Mouse (Mus musculus) right cerebral cortex, adult 2 months (tissue): ENCODE measurements at regions not wholly inside any gene's neighbourhood (a gene's known extent, or its start where the extent isn't known, plus 50 kb on each side); places are given as distances from the start of the nearest gene placed in this dataset.

Experiments
- DNase-seq, 2 experiments: peaks; one replicate each; pipeline ENCODE4 v3.0.0; 2021 to 2022; ENCODE audit warnings: low spot score in 2 of 2

DNA sequence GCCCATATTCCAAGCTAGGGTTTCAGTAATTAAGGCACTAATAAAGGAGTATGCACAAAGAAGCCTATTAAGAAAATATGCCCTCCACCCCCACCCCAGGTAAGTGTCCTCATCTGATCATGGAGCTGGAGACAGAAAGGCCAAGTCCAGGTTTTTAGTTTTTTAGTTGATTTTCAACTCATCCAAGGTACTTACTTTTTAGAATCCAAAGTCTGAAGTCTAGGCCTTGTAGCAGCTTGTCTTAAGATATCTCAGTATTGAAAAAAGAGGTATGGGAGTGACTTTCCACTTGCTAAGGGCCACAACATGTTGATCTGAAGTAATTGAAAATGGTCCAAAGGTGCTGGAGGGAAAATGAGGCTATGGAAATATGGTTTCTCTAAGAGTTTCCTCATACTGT is 340.9 kb downstream of the Kif20b start:
- no peak for DNase-seq

DNA sequence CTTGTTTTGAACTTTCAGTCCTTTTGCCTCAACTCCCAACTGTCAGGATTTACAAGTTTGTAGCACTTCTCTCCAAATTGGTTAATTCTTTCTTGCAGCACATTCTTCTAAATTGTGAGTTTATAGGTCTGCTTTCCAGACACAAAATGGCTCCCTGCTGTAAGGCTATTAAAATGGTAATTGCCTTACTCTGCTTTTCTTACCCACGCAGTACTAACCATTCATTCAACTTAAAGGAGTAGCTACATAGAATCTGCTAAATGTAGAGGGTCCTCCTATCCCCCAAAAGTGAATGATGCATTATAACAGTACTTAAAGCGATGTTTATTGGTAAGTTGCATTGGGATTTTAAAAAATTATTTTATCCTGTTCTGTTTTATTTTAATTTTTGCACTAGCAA is 356.2 kb downstream of the Kif20b start:
- no peak for DNase-seq

- DNase-seq, result no peak
Observed at GRCm38 (mm10) chr19:35282775-35283447, 360.8 kb downstream of the Kif20b start.

DNA sequence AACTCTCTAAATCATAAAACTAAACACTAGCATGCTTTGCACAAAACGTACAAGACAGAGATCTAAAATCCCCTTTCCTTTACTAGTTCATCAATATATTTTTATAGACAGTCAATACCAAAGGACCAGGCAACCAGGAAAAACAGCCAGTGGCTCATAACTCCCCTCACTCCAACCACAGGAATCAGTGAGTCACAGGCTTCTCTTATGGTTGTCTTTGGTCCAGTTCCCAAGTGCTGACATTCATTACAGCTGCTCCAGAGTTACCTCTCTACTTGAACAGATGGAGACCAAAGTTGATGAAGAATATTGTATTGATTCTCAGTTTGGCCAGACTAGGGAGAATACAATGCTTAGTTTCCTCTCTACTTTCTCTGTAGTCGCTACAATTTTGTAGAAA is 376.7 kb downstream of the Kif20b start:
- DNase-seq, result no peak

- DNase-seq, result peak in 1 of 2 experiments; percentile 5
Observed at GRCm38 (mm10) chr19:35302723-35303270, 380.6 kb downstream of the Kif20b start.
